Mouse (Mus musculus) myocyte (in vitro differentiated cells): ENCODE results near the gene Eapp.
"Not testable (repeated sequence)": the region's sequence is repeated elsewhere in the genome, so short reads cannot be mapped to it uniquely, and the experiment has no call there.

Source experiments
- CEBPB ChIP-seq: IDR thresholded peaks from 2 replicates; pipeline ENCODE4 v1.6.1; 2011; ENCODE audit warnings: mild to moderate bottlenecking, moderate library complexity; ENCODE audit not compliant: poor library complexity, insufficient read depth, severe bottlenecking
- E2F4 ChIP-seq: IDR thresholded peaks from one replicate; pipeline ENCODE4 v1.6.1; 2011; ENCODE audit warnings: mild to moderate bottlenecking, control low read depth, moderate library complexity; ENCODE audit not compliant: insufficient read depth
- MAX ChIP-seq: IDR thresholded peaks from one replicate; pipeline ENCODE4 v1.6.1; 2011; ENCODE audit warnings: low read depth, mild to moderate bottlenecking, control low read depth
- MYOD1 ChIP-seq, 3 experiments: IDR thresholded peaks; one replicate each; pipeline ENCODE4 v1.6.1; 2011; ENCODE audit warnings: control low read depth in 2 of 3, low read depth in 2 of 3, mild to moderate bottlenecking in 2 of 3, moderate library complexity in 1 of 3; ENCODE audit not compliant: insufficient read length in 2 of 3, control insufficient read depth in 1 of 3
- MYOG ChIP-seq, 3 experiments: IDR thresholded peaks; one replicate each; pipeline ENCODE4 v1.6.1; 2011; ENCODE audit warnings: control low read depth in 2 of 3, low read depth in 2 of 3, mild to moderate bottlenecking in 2 of 3; ENCODE audit not compliant: insufficient read length in 2 of 3, control insufficient read depth in 1 of 3, insufficient read depth in 1 of 3
- POLR2A ChIP-seq: IDR thresholded peaks from one replicate; pipeline ENCODE4 v1.6.1; 2011; ENCODE audit warnings: low read depth, mild to moderate bottlenecking, control low read depth, moderate library complexity; ENCODE audit not compliant: insufficient read length
- POLR2AphosphoS2 ChIP-seq: IDR thresholded peaks from one replicate; pipeline ENCODE4 v1.6.1; 2011; ENCODE audit warnings: low read depth, control low read depth; ENCODE audit not compliant: insufficient read length
- REST ChIP-seq: IDR thresholded peaks from one replicate; pipeline ENCODE4 v1.6.1; 2011; ENCODE audit warnings: mild to moderate bottlenecking, control low read depth, moderate library complexity; ENCODE audit not compliant: insufficient read depth, insufficient read length
- TCF12 ChIP-seq: IDR thresholded peaks from one replicate; pipeline ENCODE4 v1.6.1; 2011; ENCODE audit warnings: mild to moderate bottlenecking, control low read depth; ENCODE audit not compliant: poor library complexity, insufficient read depth, severe bottlenecking
- TCF3 ChIP-seq: IDR thresholded peaks from one replicate; pipeline ENCODE4 v1.6.1; 2011; ENCODE audit warnings: low read depth, control low read depth; ENCODE audit not compliant: insufficient read length
- USF1 ChIP-seq: IDR thresholded peaks from one replicate; pipeline ENCODE4 v1.6.1; 2011; ENCODE audit warnings: low read depth, mild to moderate bottlenecking, control low read depth, moderate library complexity

DNA sequence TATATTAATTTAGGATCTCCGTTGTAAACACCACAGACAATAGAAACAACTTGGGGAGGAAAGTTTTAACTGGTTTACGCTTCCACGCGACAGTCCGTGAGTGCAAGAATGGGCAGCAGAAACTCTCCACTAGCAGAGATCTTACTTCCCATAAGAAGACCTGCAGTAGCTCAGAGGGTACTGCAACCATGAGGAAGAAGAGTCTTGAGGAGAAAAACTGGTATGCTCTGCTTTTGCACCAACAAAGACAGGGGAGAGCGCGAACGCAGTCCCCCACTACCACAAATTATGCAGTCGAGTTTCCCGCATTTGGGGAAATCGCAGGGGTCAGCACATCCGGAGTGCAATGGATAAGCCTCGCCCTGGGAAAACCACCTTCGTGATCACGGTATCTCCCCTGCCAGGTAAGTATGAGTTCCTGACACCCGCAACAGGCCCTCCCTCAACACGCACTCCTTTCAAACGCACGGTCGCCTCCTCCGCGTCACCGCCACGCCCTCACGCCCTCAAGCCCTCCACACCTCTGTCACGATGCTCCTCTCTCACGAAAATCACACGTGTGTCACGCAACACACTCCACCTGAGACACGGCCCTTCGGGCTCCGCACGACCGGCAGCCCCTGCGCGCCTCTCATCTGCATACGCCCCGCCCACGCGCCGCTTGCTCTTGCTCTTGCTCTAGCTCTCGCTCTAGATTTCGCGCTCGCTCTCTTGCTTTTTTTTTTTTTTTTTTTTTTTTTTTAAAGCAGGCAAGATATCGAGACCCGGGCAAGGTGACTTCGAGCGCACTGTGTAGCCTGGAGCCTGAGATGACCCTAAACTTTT is 38.8 kb upstream of the Eapp start:
- TF ChIP-seq POLR2A; USF1; POLR2AphosphoS2; MAX; TCF12; E2F4; MYOG (IDR thresholded peaks at IDR 0.05; ENCODE audit: control insufficient read depth in 1 of 3, insufficient read depth in 1 of 3, insufficient read length in 2 of 3, low read depth in 2 of 3); CEBPB; MYOD1 (IDR thresholded peaks at IDR 0.05; ENCODE audit: control insufficient read depth in 1 of 3, insufficient read length in 2 of 3, low read depth in 2 of 3); REST; TCF3: not testable (repeated sequence)
